Mouse (Mus musculus): ENCODE results near the gene Snrk.

Gene Snrk

DNA sequence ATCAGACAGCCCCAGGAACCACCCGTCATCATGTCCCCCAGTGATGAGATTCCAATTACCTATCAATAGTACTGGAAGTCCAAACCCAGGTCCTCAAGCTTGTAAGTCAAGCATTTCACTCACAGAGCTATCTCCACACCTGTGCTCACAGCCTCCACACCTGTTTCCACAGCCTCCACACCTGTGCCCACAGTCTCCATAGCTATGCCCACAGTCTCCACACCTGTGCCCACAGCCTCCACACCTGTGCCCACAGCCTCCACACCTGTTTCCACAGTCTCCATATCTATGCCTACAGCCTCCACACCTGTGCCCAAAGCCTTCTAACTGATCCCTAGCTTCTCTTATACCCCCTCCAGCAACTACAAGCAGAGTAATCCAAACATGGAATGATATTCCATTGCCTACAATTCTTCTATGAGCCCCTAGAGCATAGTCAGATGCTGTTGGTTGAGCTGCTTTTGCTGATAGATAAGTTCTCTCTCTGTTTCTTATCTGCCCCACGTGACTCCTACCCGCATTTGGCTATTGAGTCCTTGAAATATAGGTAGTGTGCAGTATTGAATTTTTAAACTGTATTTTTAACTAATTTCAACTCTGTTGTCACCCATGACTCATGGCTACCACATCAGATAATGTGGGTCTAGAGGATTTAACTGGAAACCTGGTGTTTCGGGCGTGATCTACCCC lies 20.1 kb upstream of the Snrk start:
- no peaks in the 10 kb centered on the region for H3K27me3 ChIP-seq (ENCODE audit: control insufficient read depth, insufficient read depth, low read length, poor library complexity, severe bottlenecking)
- DNase-seq (ENCODE audit: low read depth, low spot score) = no peak

DNA sequence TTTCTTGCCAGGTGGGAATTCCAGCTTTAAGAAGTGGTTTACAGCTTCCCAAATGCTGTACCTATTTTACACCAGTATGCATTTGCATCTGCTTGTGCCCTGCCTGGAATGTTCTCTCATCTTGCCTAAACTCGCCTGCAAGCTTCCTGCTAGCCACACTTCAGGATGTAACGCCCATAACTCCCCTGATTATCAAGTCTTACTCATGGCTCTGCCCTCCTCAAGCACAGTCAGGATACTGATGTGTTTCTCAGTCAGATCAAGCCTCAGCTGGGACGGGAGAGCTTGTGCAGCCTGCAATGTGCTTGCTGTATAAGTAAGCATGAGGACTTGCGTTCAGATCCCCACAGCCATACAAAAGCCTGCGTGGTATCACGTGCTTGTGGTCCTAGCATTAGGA lies 19.5 kb upstream of the Snrk start:
- DNase-seq (ENCODE audit: low read depth, low spot score) = no peak
- Histone ChIP-seq H3K27me3 (ENCODE audit: control insufficient read depth, insufficient read depth, low read length, poor library complexity, severe bottlenecking) (no peaks in the 10 kb centered on the region), H3K36me3 (ENCODE audit: control insufficient read depth, insufficient read depth, low read length, poor library complexity, severe bottlenecking) (no peaks in the 10 kb centered on the region)

More for the DNA sequence above, 20.1 kb upstream of the Snrk start:
- no peaks in the 10 kb centered on the region for H3K36me3 ChIP-seq (ENCODE audit: control insufficient read depth, insufficient read depth, low read length, poor library complexity, severe bottlenecking)

DNA sequence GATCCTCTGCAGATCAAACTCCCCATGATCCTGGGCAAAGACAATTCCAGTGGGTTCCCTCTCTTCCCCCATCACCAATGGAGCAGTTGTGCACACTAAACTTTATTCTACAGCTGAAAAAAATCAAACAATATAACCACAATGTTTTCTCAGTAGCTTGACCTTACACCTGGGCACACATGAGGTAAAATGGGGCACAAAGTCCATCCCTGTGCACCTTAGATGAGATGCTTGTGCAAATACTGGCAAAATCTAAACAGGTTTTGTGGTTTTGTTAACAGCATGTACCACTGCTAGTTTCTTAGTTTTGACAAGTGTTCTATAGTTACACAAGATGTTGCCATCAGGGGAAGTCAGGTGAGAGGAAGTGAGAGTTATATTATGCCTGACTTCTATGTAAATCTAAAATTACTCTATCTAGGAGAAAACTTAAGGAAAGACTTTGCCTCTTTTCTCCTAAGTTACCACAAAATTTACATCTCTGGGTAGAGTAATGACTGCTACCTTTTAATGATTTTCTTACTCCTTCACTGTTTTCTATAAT lies 16.4 kb upstream of the Snrk start:
- DNase-seq (ENCODE audit: low read depth, low spot score) = peak; percentile 28
- Histone ChIP-seq H3K36me3 (ENCODE audit: control insufficient read depth, insufficient read depth, low read length, poor library complexity, severe bottlenecking) (no peaks in the 10 kb centered on the region), H3K27me3 (ENCODE audit: control insufficient read depth, insufficient read depth, low read length, poor library complexity, severe bottlenecking) (no peaks in the 10 kb centered on the region)

DNA sequence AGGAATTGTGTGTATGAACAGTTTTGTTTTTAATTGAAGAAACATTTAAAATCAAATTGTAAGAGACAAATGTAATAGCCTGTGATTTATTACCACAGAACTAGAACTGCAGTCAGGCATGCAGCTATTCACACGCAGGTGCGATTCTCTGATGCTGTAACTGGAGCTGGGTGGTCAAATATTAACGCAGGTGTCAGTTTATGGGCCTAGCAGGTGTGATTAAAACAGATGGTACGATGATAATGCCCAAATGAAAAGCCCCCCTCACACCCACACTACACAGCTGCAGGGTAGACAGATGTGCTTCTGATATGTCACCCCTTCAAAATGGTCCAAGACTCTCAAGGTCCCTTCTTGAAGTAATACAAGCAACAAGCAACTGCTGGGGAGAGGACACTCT lies 15.9 kb upstream of the Snrk start:
- H3K27me3 ChIP-seq (ENCODE audit: control insufficient read depth, insufficient read depth, low read length, poor library complexity, severe bottlenecking) = no peaks in the 10 kb centered on the region
- H3K36me3 ChIP-seq (ENCODE audit: control insufficient read depth, insufficient read depth, low read length, poor library complexity, severe bottlenecking) = no peaks in the 10 kb centered on the region
- DNase-seq (ENCODE audit: low read depth, low spot score) = no peak

DNA sequence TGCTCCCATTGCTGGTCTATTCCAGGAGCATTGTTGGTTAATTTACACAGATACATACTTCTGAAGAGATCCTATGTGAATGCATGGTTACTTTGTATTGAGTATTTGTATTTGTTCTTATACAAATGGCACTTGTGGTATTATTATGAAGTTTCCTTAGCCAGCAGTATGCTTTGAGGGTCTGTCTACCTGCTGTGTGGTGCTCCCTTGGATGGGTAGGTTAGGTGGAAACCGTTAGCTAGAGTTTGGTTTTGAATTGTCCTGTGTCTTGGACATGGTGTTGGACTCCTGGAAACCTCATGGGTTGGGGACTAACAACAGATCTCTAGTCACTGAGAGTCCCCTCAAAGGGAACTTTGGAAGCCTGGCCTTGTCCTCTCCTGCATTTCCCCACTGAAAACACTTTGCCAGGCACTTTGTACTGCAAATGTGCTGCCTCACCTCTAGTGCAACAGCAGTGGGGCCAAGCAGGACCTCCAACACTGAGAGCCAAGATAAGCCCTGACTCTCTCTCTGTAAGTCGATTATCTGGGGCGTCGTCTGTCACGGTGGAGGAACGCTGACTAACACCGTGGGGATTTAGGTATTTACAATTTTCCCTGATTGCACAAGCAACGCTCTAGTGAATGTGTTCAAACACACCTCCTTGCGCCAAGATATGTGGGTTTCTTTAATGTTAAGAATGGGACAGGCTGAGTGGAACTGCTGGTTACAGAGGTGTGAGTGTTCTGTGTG lies 13.3 kb upstream of the Snrk start:
- H3K27me3 ChIP-seq (ENCODE audit: control insufficient read depth, insufficient read depth, low read length, poor library complexity, severe bottlenecking) = no peaks in the 10 kb centered on the region
- H3K36me3 ChIP-seq (ENCODE audit: control insufficient read depth, insufficient read depth, low read length, poor library complexity, severe bottlenecking) = no peaks in the 10 kb centered on the region
- DNase-seq (ENCODE audit: low read depth, low spot score) = no peak

DNA sequence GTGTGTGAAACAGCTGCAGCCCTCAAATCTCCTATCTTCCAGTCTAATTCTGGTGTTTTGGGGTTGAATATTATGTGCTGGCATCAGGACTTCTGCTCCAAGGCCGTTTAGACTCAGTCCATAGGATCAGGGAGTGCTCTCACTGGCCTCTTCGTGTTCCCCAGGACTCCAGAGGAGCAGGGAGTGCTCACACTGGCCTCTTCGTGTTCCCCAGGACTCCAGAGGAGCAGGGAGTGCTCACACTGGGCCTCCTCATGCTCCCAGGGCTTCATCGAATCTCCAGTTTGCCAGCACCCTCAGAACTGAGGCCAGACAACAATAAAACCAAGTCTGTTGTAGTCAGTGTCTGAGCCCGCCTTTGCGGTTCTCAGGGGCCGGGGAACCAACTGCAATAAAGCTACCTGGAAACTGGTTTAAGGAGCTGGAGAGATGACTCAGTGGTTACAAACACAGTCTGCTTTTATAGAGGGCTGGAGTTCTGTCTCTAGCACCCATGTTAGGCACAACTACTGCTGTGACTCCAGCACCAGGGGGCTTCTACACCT lies 12.7 kb upstream of the Snrk start:
- no peak for DNase-seq (ENCODE audit: low read depth, low spot score)
- H3K27me3 ChIP-seq (ENCODE audit: control insufficient read depth, insufficient read depth, low read length, poor library complexity, severe bottlenecking) = no peaks in the 10 kb centered on the region
- no peaks in the 10 kb centered on the region for H3K36me3 ChIP-seq (ENCODE audit: control insufficient read depth, insufficient read depth, low read length, poor library complexity, severe bottlenecking)

DNA sequence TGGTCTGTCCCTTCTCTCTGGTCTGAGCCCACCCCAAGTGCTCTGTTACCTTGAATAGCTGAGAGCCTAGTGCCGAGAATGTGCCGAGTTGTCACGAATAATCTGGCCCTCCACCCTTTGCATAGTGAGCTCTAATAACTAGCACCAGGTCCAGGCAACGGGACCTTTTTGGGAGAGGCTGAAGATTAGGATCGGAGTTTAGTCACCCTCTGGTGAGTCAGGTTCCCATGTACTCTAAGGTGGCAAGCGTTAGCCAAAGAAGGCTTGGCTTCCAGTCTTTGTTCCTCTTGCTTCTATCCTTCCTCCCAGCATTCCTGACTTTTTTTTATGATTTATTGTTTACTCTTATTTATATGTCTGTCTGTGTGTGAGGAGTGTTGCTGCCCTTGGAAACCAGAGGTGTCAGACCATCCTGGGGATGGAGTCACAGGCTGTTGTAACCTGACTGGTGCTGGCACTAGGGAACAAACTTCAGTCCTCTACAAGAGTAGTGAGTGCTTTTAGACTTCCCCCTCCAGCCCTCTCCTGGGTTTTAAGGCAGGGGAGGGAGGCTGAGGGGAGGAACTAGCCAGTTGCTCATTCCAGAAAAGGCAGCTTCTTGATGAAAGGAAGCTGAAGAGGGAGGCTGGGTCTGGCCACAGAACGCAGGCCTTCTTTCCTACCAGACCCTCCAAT lies 9.2 kb upstream of the Snrk start:
- H3K27me3 ChIP-seq (ENCODE audit: control insufficient read depth, insufficient read depth, low read length, poor library complexity, severe bottlenecking) = no peaks in the 10 kb centered on the region; the same call in 1 of the 2 replicates

DNA sequence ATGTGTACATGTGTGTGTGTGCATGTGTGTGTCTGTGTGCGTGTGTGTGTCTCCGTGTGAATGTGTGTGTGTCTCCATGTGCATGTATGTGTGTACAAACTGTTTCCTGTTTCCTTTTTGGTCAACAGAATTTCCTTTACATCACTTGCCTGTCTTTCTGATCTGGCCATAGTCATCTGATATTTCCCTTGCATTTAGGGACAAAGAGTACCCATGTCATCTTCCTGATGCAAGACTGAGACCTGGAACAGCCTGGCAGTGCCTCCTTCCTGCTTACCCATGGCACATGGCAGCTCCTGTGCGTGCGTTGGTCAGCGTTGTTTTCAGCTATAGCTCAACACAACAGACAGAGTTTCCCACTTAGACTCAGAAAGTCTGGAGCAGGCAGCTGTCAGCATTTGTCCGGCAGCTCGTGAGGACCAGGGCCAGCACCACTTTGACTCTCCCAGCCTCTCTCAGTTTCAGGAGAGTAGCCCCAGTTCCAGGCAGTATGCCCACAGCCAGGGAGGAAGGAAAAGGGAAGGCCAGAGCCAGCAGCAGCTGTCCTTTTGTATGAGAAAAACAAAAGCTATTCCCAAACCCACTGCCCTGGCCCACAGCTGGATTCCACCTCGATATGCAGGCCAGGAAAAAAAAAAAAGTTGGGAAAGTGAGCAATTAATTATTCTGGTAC lies 7.4 kb upstream of the Snrk start:
- no peak for DNase-seq (ENCODE audit: low read depth, low spot score)
- H3K36me3 ChIP-seq (ENCODE audit: control insufficient read depth, insufficient read depth, low read length, poor library complexity, severe bottlenecking) = no peaks in the 10 kb centered on the region
- no peaks in the 10 kb centered on the region; the same call in 1 of the 2 replicates for H3K27me3 ChIP-seq (ENCODE audit: control insufficient read depth, insufficient read depth, low read length, poor library complexity, severe bottlenecking)

More for the DNA sequence above, 9.2 kb upstream of the Snrk start:
- no peaks in the 10 kb centered on the region for H3K36me3 ChIP-seq (ENCODE audit: control insufficient read depth, insufficient read depth, low read length, poor library complexity, severe bottlenecking)
- no peak for DNase-seq (ENCODE audit: low read depth, low spot score)

DNA sequence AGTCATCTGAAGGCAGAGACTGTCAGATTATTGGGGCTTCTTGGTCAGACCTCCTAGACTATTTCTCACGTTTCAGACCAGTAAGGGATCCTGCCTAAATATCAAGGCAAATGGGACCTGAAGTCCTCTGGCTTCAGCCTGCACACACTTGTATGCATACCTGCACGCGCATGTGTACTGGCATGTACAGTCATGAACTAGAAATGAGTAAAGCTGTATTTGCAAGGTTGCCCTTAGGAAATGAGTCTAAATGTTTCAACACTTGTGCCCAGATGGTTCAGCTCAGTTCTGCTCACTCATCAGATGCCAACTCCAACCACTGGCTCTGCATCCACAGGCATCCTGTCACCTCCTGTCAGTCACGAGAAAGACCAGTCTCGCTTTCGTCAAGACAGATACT lies 6.6 kb upstream of the Snrk start:
- no peak for DNase-seq (ENCODE audit: low read depth, low spot score)
- H3K36me3 ChIP-seq (ENCODE audit: control insufficient read depth, insufficient read depth, low read length, poor library complexity, severe bottlenecking) = no peaks in the 10 kb centered on the region
- H3K27me3 ChIP-seq (ENCODE audit: control insufficient read depth, insufficient read depth, low read length, poor library complexity, severe bottlenecking) = no peaks in the 10 kb centered on the region; the same call in 1 of the 2 replicates

DNA sequence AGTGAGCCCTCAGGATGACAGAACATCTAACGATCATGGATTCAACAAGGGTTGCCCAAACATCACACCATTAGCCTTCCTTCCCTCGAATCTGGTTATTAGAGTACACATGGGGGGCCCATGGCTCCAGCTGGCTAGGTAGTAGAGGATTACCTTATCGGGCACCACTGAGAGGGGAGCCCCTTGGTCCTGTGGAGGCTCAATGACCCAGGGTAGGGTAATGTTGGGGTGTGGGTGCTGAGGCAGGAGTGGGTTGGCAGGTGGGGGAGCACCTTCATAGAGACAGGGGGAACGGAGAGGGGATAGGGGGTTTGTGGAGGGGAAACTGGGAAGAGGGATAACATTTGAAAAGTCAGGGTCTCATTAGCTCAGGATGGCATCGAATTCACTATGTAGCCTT lies 6.1 kb upstream of the Snrk start:
- no peaks in the 10 kb centered on the region; the same call in 1 of the 2 replicates for H3K27me3 ChIP-seq (ENCODE audit: control insufficient read depth, insufficient read depth, low read length, poor library complexity, severe bottlenecking)
- DNase-seq (ENCODE audit: low read depth, low spot score) = no peak
- no peaks in the 10 kb centered on the region for H3K36me3 ChIP-seq (ENCODE audit: control insufficient read depth, insufficient read depth, low read length, poor library complexity, severe bottlenecking)

DNA sequence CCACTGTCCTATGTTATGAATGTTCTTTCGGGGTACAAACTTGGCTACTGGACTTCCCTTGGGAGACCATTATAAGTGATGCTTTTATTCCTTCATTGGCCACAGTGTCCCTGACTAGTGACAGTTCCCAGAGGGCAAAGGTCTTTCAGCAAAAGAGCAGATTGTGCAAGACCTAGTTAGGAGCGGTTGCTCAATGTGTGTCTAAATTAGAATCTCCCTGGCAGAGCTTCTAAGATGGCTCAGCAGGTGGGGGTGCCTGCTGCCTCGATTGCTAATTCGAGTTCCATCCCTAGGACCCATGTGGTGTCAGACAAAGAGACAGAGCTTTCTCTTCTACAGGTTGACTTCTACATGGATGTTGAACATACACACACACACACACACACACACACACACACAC lies 1.5 kb upstream of the Snrk start:
- Histone ChIP-seq H3K27me3 (ENCODE audit: control insufficient read depth, insufficient read depth, low read length, poor library complexity, severe bottlenecking) (no peaks in the 10 kb centered on the region; the same call in 1 of the 2 replicates), H3K36me3 (ENCODE audit: control insufficient read depth, insufficient read depth, low read length, poor library complexity, severe bottlenecking) (no peaks in the 10 kb centered on the region)
- no peak for DNase-seq (ENCODE audit: low read depth, low spot score)

DNA sequence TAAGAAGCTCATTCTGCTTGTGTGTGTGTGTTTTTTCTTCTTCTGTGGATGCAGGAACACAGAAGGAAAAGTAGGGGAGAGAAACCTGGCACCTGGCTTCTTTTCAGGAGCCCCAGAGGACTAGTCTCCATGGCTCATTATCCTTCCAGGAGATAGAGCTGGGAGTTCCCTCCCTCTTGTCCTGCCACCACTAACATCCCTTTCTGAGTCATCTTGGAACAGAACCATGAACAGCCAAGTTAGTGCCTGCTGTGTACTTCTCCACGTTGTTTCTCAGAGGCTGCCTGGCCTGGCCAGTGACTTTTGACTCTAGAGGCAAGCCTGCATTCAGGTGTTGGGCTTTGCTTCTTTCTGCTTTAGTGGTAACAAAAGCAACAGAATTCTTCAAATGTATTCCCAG lies 707 bp upstream of the Snrk start:
- Histone ChIP-seq H3K36me3 (ENCODE audit: control insufficient read depth, insufficient read depth, low read length, poor library complexity, severe bottlenecking) (no peaks in the 10 kb centered on the region), H3K27me3 (ENCODE audit: control insufficient read depth, insufficient read depth, low read length, poor library complexity, severe bottlenecking) (no peaks in the 10 kb centered on the region; the same call in 1 of the 2 replicates)
- no peak for DNase-seq (ENCODE audit: low read depth, low spot score)

DNA sequence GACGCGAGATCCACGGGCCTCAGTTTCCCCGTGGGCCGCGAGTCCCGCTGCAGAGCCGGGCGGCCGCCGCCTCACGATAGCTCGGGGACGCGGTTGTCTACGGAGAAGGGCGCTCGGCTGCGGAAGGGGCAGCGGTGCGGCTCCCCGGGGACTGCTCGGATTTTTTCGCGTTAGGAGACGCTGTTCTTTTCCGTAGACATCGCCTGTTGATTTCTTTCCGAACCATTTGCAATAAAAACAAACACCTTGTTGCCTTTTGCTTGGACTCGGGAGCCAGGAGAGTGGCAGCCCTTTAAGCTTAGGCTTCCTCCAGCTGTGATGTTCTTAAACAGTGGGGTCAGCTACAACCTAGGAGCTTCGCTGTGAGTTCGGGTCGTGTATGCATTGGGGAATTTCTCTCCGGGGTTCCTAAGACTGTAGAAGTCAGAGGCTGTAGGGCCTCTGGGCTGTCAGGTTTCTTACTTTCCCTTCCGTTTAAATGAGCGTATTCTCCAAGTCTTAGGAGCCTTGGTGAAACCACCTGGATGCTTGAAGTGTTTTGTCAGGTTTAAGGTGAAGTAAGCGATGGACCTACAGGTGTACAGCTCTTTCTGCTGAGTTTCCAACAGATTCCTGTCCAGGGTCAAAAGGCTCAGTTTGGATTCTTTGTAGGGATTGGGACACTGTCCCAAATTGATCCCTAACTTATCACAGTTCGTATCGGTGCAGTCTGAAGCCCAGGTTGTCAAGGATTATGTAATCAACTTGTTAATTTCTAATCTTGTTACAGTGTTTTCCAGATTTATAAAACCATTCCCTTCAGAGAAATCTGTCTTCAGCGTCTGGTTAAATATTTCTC lies 845 bp downstream of the Snrk start:
- H3K36me3 ChIP-seq (ENCODE audit: control insufficient read depth, insufficient read depth, low read length, poor library complexity, severe bottlenecking) = no peaks in the 10 kb centered on the region
- peak; percentile 38 for DNase-seq (ENCODE audit: low read depth, low spot score)
- H3K27me3 ChIP-seq (ENCODE audit: control insufficient read depth, insufficient read depth, low read length, poor library complexity, severe bottlenecking) = no peaks in the 10 kb centered on the region; the same call in 1 of the 2 replicates
